Mouse (Mus musculus) lung, postnatal 0 days (tissue): ENCODE measurements around the gene Mfap3. TPM values are rescaled to one million over a fixed set of nuclear protein-coding genes. Genes with fewer than 3 reads are reported as not detected.

Experiments
- ATAC-seq: fragments of 200-750 bp; cut with Nextera tagmentation; 2 replicates; pipeline ENCODE4 v1.8.0; 2017; ENCODE audit warnings: moderate library complexity
- DNase-seq: peaks from one replicate; pipeline ENCODE4 v3.0.0-alpha.2; 2016; ENCODE audit warnings: low spot score
- H3K27ac ChIP-seq: fragments of 300-500 bp; sonication (generic); 2 replicates; pipeline ENCODE4 v1.5.1; 2014; ENCODE audit warnings: antibody characterized with exemption, mild to moderate bottlenecking, low read length, mixed read lengths
- H3K27me3 ChIP-seq: fragments of 300-500 bp; sonication (generic); replicated peaks from 2 replicates; pipeline ENCODE4 v1.6.1; 2014; ENCODE audit warnings: low read length, mixed read lengths; ENCODE audit not compliant: insufficient read depth
- H3K36me3 ChIP-seq: fragments of 300-500 bp; sonication (generic); 2 replicates; pipeline ENCODE4 v1.6.1; 2014; ENCODE audit warnings: low read length, mixed read lengths; ENCODE audit not compliant: insufficient read depth
- H3K4me1 ChIP-seq: fragments of 300-500 bp; sonication (generic); 2 replicates; pipeline ENCODE4 v1.6.1; 2014; ENCODE audit warnings: antibody characterized with exemption, low read depth, low read length, mixed read lengths; ENCODE audit not compliant: insufficient read depth
- H3K4me2 ChIP-seq: fragments of 300-500 bp; sonication (generic); replicated peaks from 2 replicates; pipeline ENCODE4 v1.6.1; 2014; ENCODE audit warnings: low read depth, mild to moderate bottlenecking, low read length, moderate library complexity, mixed read lengths
- H3K4me3 ChIP-seq: fragments of 300-500 bp; sonication (generic); 2 replicates; pipeline ENCODE4 v1.5.1; 2014; ENCODE audit warnings: low read depth, low read length
- H3K9ac ChIP-seq: fragments of 300-500 bp; sonication (generic); replicated peaks from 2 replicates; pipeline ENCODE4 v1.6.1; 2014; ENCODE audit warnings: low read depth, mild to moderate bottlenecking
- H3K9me3 ChIP-seq: fragments of 300-500 bp; sonication (generic); 2 replicates; pipeline ENCODE4 v1.6.1; 2016; ENCODE audit warnings: low read length, mixed read lengths
- CTCF ChIP-seq: IDR thresholded peaks from 2 replicates; pipeline ENCODE4 v1.5.1; 2016; ENCODE audit warnings: antibody characterized with exemption, mild to moderate bottlenecking
- EP300 ChIP-seq: IDR thresholded peaks from 2 replicates; pipeline ENCODE4 v1.6.1; 2016; ENCODE audit warnings: antibody characterized with exemption, mild to moderate bottlenecking, control low read depth
- WGBS: fragments of 180-500 bp; shearing (Covaris S2); extraction: QIAGEN DNeasy Blood & Tissue Kit; methylation state at CpG from one replicate; pipeline ENCODE4 v1.1.7; 2014; 5-methylcytosine and 5-hydroxymethylcytosine counted together
- polyA plus RNA-seq: library from polyadenylated mRNA; unstranded; fragments of >200 nt; fragmentation: Nextera tagmentation; extraction: Ambion mirVana; gene quantifications from 2 replicates; pipeline ENCODE4 v1.2.1, GENCODE M21; 2015

The Mfap3 gene
- polyA plus RNA-seq, 1 experiment from 2014 or later = 36.4 TPM

DNA sequence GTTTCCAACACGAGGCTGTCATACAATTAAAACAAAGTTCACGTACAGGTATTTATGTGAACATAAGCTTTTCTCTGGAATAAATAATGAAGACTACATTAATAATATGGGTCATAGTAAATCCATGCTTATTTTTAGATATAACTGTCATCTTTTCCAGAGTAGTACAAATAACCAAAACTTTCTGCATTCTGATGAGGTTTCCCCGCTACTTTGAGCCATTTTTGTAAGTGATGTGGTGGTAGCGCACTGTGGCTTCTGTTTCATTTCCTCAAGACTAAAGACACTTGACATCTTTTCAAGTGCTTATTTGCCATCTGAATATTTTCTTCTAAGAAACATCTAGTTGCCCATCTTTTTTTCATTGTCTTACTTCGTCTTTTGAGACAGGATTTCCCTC, 3.2 kb upstream of the Mfap3 start:
- ATAC-seq = no peak

DNA sequence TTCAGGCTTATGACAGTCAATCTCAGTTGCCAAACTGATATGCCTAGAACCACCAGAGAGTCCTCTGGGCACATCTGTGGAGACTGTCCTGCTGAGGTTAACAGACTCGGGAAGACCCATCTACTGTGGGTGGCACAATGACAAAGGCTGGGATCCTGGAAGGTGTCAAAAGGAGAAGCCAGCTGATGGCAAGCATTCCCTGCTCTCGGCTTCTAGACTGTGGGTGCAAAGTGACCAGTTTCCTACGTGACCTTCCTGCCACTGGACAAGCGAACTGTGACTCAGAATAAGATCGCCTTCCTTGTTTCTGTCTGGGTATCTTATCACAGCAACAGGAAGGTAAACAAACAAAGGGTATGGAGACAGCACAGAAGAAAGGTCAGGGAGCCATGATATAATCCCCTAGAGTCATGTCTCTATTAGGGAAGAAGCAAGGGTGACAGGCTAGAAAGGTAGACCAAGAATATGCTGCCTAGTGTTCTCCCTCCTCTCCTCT, 1.5 kb upstream of the Mfap3 start:
- no peak for TF ChIP-seq CTCF
- no peak; the same call in 1 of the 2 replicates for TF ChIP-seq EP300
- Histone ChIP-seq H3K9me3 (no peaks in the 10 kb centered on the region), H3K9ac (no peak overlapping the region), H3K27me3 (no peaks in the 10 kb centered on the region), H3K4me3 (no peak overlapping the region), H3K36me3 (peaks cover 16% of the 10 kb centered on the region; the same call in 1 of the 2 replicates), H3K4me1 (peaks cover 11% of the 10 kb centered on the region; the same call in 1 of the 2 replicates), H3K4me2 (peak overlapping the region; percentile 81; the same call in 1 of the 2 replicates), H3K27ac (no peak overlapping the region)
- WGBS = 36% methylated on average over 5 of the region's 5 CpGs
- DNase-seq (peak; percentile 35), ATAC-seq (peak; percentile 21; the same call in 1 of the 2 replicates)

More for the DNA sequence above, 3.2 kb upstream of the Mfap3 start:
- Histone ChIP-seq H3K4me1 (peaks cover 11% of the 10 kb centered on the region; the same call in 1 of the 2 replicates), H3K9me3 (no peaks in the 10 kb centered on the region), H3K36me3 (peaks cover 24% of the 10 kb centered on the region; the same call in 1 of the 2 replicates), H3K4me3 (no peak overlapping the region), H3K27me3 (no peaks in the 10 kb centered on the region), H3K9ac (no peak overlapping the region), H3K27ac (no peak overlapping the region), H3K4me2 (no peak overlapping the region)
- no peak for DNase-seq
- WGBS = 89% methylated on average over 5 of the region's 5 CpGs
- no peak for TF ChIP-seq CTCF
- no peak for TF ChIP-seq EP300

DNA sequence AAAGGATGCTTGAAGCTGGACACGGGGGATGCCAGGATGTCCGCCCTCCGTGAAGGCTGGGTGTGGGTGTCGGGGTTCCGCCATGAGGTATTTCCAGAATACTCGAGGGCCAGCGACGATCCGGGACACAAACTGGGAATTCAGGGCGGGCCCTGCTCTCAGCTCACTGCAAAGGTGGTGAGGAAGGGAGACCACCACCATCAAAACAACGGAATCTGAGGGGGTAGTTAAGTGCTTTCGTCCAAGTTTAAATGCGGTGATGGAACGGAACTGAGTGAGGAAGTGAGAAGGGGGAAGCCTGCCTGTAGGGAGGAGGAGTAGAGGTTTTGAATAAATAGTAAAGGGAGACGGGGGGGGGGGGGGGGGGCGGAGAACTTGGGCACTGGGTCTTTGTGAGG, 286 bp downstream of the Mfap3 start:
- DNase-seq = peak; percentile 47
- Histone ChIP-seq H3K27ac (peak overlapping the region; percentile 90), H3K4me2 (peak overlapping the region; percentile 81), H3K27me3 (no peaks in the 10 kb centered on the region), H3K9me3 (no peaks in the 10 kb centered on the region), H3K4me1 (peaks cover 11% of the 10 kb centered on the region; the same call in 1 of the 2 replicates), H3K36me3 (peaks cover 5% of the 10 kb centered on the region; the same call in 1 of the 2 replicates), H3K4me3 (peak overlapping the region; percentile 80), H3K9ac (peak overlapping the region; percentile 75; the same call in 1 of the 2 replicates)
- WGBS = 1% methylated on average over 16 of the region's 16 CpGs
- ATAC-seq = peak; percentile 19; the same call in 1 of the 2 replicates
- no peak for TF ChIP-seq CTCF
- TF ChIP-seq EP300 = 0 out of 2 replicates have a peak, but pooled peaks have one; percentile 19

DNA sequence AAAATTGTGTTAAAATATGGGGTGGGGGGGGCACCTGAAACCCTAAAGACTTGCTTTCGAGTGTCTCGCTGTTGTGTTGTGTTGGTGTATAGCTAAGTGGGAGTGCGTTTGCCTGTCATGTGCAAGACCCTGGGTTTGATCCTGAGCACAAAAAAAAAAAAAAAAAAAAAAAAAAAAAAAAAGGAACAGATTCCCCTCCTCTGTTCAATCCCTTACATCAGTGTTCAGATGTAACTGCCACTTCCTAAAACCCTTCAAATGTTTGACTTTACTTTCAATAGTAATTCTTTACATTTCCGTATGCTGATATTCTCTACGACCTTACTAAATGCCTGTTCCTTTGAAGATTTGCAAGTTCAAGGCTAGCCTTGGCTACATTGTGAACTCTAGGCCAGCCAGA, 840 bp downstream of the Mfap3 start:
- Histone ChIP-seq H3K4me1 (peaks cover 11% of the 10 kb centered on the region; the same call in 1 of the 2 replicates), H3K36me3 (no peaks in the 10 kb centered on the region; the same call in 1 of the 2 replicates), H3K4me3 (peak overlapping the region; percentile 80; the same call in 1 of the 2 replicates), H3K9ac (no peak overlapping the region), H3K27me3 (no peaks in the 10 kb centered on the region), H3K4me2 (peak overlapping the region; percentile 81), H3K9me3 (no peaks in the 10 kb centered on the region), H3K27ac (no peak overlapping the region)
- TF ChIP-seq EP300 (no peak), CTCF (no peak)
- WGBS = 57% methylated on average over 5 of the region's 5 CpGs
- DNase-seq (no peak), ATAC-seq (no peak)

DNA sequence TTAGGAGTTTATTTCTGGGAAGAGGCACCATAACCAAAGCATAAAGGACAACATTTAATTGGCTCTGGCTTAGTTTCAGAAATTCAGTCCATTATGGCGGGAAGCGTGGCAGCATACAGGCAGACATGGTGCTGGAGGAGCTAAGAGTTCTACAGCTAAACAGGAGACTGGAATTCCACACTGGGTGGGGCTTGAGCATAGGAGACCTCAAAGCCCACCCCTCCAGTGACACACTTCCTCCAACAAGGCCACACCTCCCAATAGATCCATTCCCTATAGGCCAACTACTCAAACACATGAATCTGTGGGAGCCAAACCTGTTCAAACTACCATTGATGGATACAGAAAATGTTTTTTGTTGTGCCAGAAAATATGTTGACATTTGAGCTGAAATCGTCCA, 2.7 kb downstream of the Mfap3 start:
- Histone ChIP-seq H3K27me3 (no peaks in the 10 kb centered on the region), H3K9ac (no peak overlapping the region), H3K4me1 (peaks cover 11% of the 10 kb centered on the region; the same call in 1 of the 2 replicates), H3K36me3 (no peaks in the 10 kb centered on the region; the same call in 1 of the 2 replicates), H3K27ac (no peak overlapping the region), H3K9me3 (no peaks in the 10 kb centered on the region), H3K4me3 (no peak overlapping the region), H3K4me2 (no peak overlapping the region)
- ATAC-seq (no peak), DNase-seq (no peak)
- WGBS = 95% methylated on average over 3 of the region's 3 CpGs
- no peak for TF ChIP-seq CTCF
- TF ChIP-seq EP300 = no peak

DNA sequence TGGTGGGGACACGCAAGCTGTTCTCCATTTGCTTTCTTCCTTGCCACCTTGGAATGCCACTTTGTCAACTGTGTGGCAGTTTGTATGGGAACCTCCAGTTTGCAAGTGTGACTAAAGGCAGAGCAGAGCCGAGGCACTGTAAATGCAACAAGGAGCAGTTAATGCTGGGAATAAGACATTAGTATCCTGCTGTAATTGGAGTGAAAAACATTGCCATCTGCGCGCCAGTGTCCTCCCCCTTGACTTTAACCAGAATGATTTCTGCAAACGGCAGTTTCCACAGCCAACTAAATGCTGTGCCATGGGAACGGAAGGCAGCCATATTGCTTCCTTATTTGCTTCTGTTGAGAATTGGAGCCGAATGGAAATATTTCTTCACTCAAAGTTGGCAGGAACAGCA, 3.6 kb downstream of the Mfap3 start:
- Histone ChIP-seq H3K9me3 (no peaks in the 10 kb centered on the region), H3K9ac (no peak overlapping the region), H3K4me3 (no peak overlapping the region), H3K27me3 (no peaks in the 10 kb centered on the region), H3K4me2 (no peak overlapping the region), H3K27ac (no peak overlapping the region), H3K4me1 (peaks cover 8% of the 10 kb centered on the region; the same call in 1 of the 2 replicates), H3K36me3 (no peaks in the 10 kb centered on the region; the same call in 1 of the 2 replicates)
- DNase-seq (no peak), ATAC-seq (no peak)
- WGBS = 80% methylated on average over 7 of the region's 7 CpGs
- no peak for TF ChIP-seq EP300
- TF ChIP-seq CTCF = no peak
